Mouse (Mus musculus) fat pad, adult 2 months (tissue): ENCODE measurements around the gene Zfp688.
"Not testable (repeated sequence)": the region's sequence is repeated elsewhere in the genome, so short reads cannot be mapped to it uniquely, and the experiment has no call there.

Experiments used
- DNase-seq: peaks from one replicate; pipeline ENCODE4 v3.0.0-alpha.2; 2011; ENCODE audit warnings: low read depth, low spot score; ENCODE audit errors: extremely low read depth

Gene Zfp688

GRCm38 (mm10) chr7:127411418-127411817, 10.4 kb downstream of the Zfp688 start:
- no peak for DNase-seq

- peak; percentile 21 for DNase-seq
These were observed 15.6 kb downstream of the Zfp688 start, which contains the start of gene Zfp764 for GRCm38 (mm10) chr7:127406002-127406987. Gene Zfp764 (minus strand): TSS chr7:127406822.

- not testable (repeated sequence) for DNase-seq
These were observed 17.8 kb downstream of the Zfp688 start for GRCm38 (mm10) chr7:127404101-127404500.

GRCm38 (mm10) chr7:127402980-127403379, 18.9 kb downstream of the Zfp688 start:
- no peak for DNase-seq

GRCm38 (mm10) chr7:127400355-127400754, 21.5 kb downstream of the Zfp688 start:
- no peak for DNase-seq

- DNase-seq = no peak
These were observed 27.9 kb downstream of the Zfp688 start for GRCm38 (mm10) chr7:127393944-127394333.

- peak; percentile 93 for DNase-seq
These were observed 28.5 kb downstream of the Zfp688 start, which contains the start of gene E430018J23Rik for GRCm38 (mm10) chr7:127393157-127393943. Gene E430018J23Rik (minus strand): TSS chr7:127393629.

GRCm38 (mm10) chr7:127392251-127392824, 29.5 kb downstream of the Zfp688 start:
- DNase-seq = no peak

GRCm38 (mm10) chr7:127391538-127391937, 30.3 kb downstream of the Zfp688 start:
- DNase-seq = no peak

GRCm38 (mm10) chr7:127390306-127390705, 31.6 kb downstream of the Zfp688 start:
- DNase-seq = no peak

GRCm38 (mm10) chr7:127388201-127388600, 33.7 kb downstream of the Zfp688 start:
- DNase-seq = not testable (repeated sequence)

GRCm38 (mm10) chr7:127386641-127387392, 35.1 kb downstream of the Zfp688 start, which contains the start of gene 9130019O22Rik:
Gene 9130019O22Rik (minus strand): TSS chr7:127387166.
- peak; percentile 23 for DNase-seq

GRCm38 (mm10) chr7:127385560-127385959, 36.3 kb downstream of the Zfp688 start:
- not testable (repeated sequence) for DNase-seq

GRCm38 (mm10) chr7:127378310-127378921, 43.5 kb downstream of the Zfp688 start:
- no peak for DNase-seq

- DNase-seq = peak; percentile 43
These were observed 46.3 kb downstream of the Zfp688 start, which contains the start of gene Zfp747 for GRCm38 (mm10) chr7:127375271-127376245. Gene Zfp747 (minus strand): TSS chr7:127376050.

- not testable (repeated sequence) for DNase-seq
These were observed 50.0 kb downstream of the Zfp688 start for GRCm38 (mm10) chr7:127371870-127372269.

- no peak for DNase-seq
These were observed 50.7 kb downstream of the Zfp688 start for GRCm38 (mm10) chr7:127371213-127371612.
